Mouse (Mus musculus) liver, postnatal 0 days (tissue): Measurements from ENCODE around the gene Cfl2.

Experiments used
- CTCF ChIP-seq: sonication (generic); IDR thresholded peaks from 2 replicates; pipeline ENCODE4 v1.5.1; 2016; ENCODE audit warnings: antibody characterized with exemption, low read depth
- EP300 ChIP-seq: IDR thresholded peaks from 2 replicates; pipeline ENCODE4 v1.6.1; 2016; ENCODE audit warnings: antibody characterized with exemption, low read depth, mild to moderate bottlenecking

DNA sequence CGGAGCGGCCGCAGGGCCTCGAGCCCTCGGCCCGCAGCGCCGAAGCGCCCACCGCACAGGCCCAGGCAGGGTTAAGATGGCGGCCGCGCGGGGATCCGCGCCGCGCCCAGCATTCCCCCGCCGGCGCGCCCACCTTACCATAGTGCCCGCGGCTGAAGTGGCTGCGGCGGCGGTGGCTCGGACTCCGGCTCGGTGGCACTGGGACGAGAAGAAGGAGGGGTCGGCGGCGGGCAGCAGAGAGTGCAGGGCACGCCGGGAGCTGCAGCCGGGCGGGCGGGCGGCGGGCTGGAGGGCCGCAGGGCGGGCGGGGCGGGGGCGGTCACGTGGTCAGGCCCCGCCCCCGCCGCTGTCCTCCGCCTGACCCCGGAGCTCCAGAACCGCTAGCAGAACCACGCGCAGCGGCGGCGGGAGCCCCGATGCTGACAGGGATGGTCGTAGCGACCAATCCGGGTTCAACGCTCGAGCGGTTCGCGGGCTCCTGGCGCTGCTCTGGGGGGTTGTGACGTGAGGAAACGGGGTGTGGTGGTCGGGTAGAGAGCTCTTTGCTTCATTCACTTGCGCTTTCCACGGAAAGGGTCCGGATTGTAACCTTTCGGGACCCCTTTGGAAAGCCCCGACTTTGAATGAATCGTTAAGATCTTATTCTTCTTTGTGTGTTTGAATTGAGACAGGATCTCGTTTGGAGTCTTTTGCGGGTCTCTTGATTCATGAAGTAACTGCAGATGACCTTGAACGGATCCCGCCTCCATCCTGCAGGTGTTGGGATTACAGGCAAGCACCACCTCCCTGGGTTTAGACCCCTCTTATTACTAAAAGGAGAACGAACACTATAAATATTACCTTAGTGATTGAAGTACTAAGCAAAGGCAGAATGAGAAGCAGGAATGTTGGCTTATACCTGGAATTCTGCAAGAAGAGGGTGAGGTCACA, at the start of gene Cfl2:
- TF ChIP-seq EP300 (no peak), CTCF (no peak)
